In genomic region chr11:50952290-50952689, GRCm38 (mm10) we compare ENCODE assay signal across 11 mouse cellular contexts. TPM values are rescaled to one million over a fixed set of nuclear protein-coding genes. Genes with fewer than 3 reads are reported as not detected.
DNase-seq lines count a peak whose midpoint lies in the region; TF ChIP-seq lines count a peak whose summit lies in the region.
"Had no signal": no experiment of that assay in that cellular context is flagged by ENCODE, and none has a peak within 500 bp of the region (broad histone marks: within the 10 kb centered on the region; RNA-seq: fewer than 3 reads in every experiment).

No protein-coding gene starts in this region.

- TF ChIP-seq CTCF in brain, embryonic 14.5 days (IDR thresholded peaks at IDR 0.05; ENCODE audit: borderline replicate concordance, extremely low read depth, insufficient read depth, insufficient read length), result no peak

- DNase-seq in kidney, postnatal 10 days, result peak; percentile 39
- DNase-seq in kidney, adult 9 months, result no peak
- DNase-seq in R1 (ENCODE audit: low read depth, low spot score), result peak; percentile 35
- DNase-seq in brain, embryonic 14.5 days (ENCODE audit: low read depth), result peak; percentile 8
- DNase-seq in lung, postnatal 10 days, result peak; percentile 11
- no peak for DNase-seq in cerebellum, postnatal 14 days
- DNase-seq in cerebellum, adult 18-20 months, result no peak
- DNase-seq: liver; midbrain, embryonic 14.5 days had no signal

- no peak for TF ChIP-seq POLR2A in brain, embryonic 14.5 days (IDR thresholded peaks at IDR 0.05; ENCODE audit: borderline replicate concordance, extremely low read depth, insufficient read depth, insufficient read length, poor library complexity, severe bottlenecking)

RNA-seq across cellular contexts. Expression of gene Prop1, which starts 1.3 kb away (rescaled TPM):
- not detected in 2 replicates for polyA plus RNA-seq in brain, embryonic 14.5 days (2012; rRNA removed)
- polyA plus RNA-seq: forebrain, embryonic 14.5 days; heart, embryonic 16.5 days; midbrain, embryonic 14.5 days had no signal

RNA-seq across cellular contexts. Expression of gene 4933414I15Rik, which starts 8.7 kb away (rescaled TPM):
- not detected in 2 replicates for polyA plus RNA-seq in brain, embryonic 14.5 days (2012; rRNA removed)
- polyA plus RNA-seq: forebrain, embryonic 14.5 days; heart, embryonic 16.5 days; midbrain, embryonic 14.5 days had no signal

RNA-seq across cellular contexts. Expression of gene Olfr1378, which starts 14.0 kb away (rescaled TPM):
- polyA plus RNA-seq in brain, embryonic 14.5 days (2012; rRNA removed), result not detected in 2 replicates
- polyA plus RNA-seq: forebrain, embryonic 14.5 days; heart, embryonic 16.5 days; midbrain, embryonic 14.5 days had no signal

RNA-seq across cellular contexts. Expression of gene Zfp354b, which starts 20.9 kb away (rescaled TPM):
- 2.6 and 2.7 TPM in 2 replicates for polyA plus RNA-seq in brain, embryonic 14.5 days (2012; rRNA removed)

RNA-seq across cellular contexts. Expression of gene Olfr1377, which starts 29.5 kb away (rescaled TPM):
- polyA plus RNA-seq in brain, embryonic 14.5 days (2012; rRNA removed), result not detected in 2 replicates
- polyA plus RNA-seq: forebrain, embryonic 14.5 days; heart, embryonic 16.5 days; midbrain, embryonic 14.5 days had no signal

Comparison
In these comparisons a context has a peak if more than half of its experiments do, and no peak if none do; other contexts are left out.
1. DNase-seq: peak in kidney, postnatal 10 days (single experiment), R1 (single experiment), brain, embryonic 14.5 days (single experiment) and lung, postnatal 10 days (single experiment); none in kidney, adult 9 months (single experiment), cerebellum, postnatal 14 days (0 of 2) and cerebellum, adult 18-20 months (0 of 2).